8 mouse cellular contexts compared by ENCODE assay signal in genomic region chr5:110230780-110231461, GRCm38 (mm10). TPM values are rescaled to one million over a fixed set of nuclear protein-coding genes. Genes with fewer than 3 reads are reported as not detected.
DNase-seq lines count a peak whose midpoint lies in the region; ATAC-seq lines count a peak whose summit lies in the region.

Ankle2 (plus strand) TSS chr5:110231004.

- no peaks in the 10 kb centered on the region for H3K27me3 ChIP-seq in intestine, embryonic 14.5 days (replicated peaks; ENCODE audit: control insufficient read depth, insufficient read depth, low read length)

- H3K4me2 ChIP-seq in intestine, embryonic 14.5 days (ENCODE audit: low read length), result peak within 1 kb of the TSS; percentile 81

- peak within 1 kb of the TSS; percentile 91 for H3K9ac ChIP-seq in intestine, embryonic 14.5 days (ENCODE audit: low read length)

- intact Hi-C loops in left cerebral cortex, postnatal 14 days (cut with DNase I), result no loop called here

- peak within 1 kb of the TSS; percentile 98 for H3K4me3 ChIP-seq in intestine, embryonic 14.5 days (ENCODE audit: low read depth, low read length)

- ATAC-seq in intestine, embryonic 14.5 days (replicated peaks; ENCODE audit: low FRiP score, low TSS enrichment, low read depth), result peak; percentile 97

- H3K4me1 ChIP-seq in intestine, embryonic 14.5 days (replicated peaks; ENCODE audit: control insufficient read depth, insufficient read depth, low read length), result peaks cover 14% of the 10 kb centered on the region

- H3K27ac ChIP-seq in intestine, embryonic 14.5 days (ENCODE audit: low read depth), result peak within 1 kb of the TSS; percentile 94

- no peaks in the 10 kb centered on the region for H3K9me3 ChIP-seq in intestine, embryonic 14.5 days (ENCODE audit: control insufficient read depth, low read length)

- peaks cover 30% of the 10 kb centered on the region for H3K36me3 ChIP-seq in intestine, embryonic 14.5 days (ENCODE audit: control insufficient read depth, insufficient read depth, low read length)

- WGBS in intestine, embryonic 14.5 days, result under 1% methylated on average over 73 of the region's 81 CpGs

- peak; percentile 94 to 98 for DNase-seq in adrenal gland, adult (ENCODE audit: inconsistent age in 2 of 2, low spot score in 1 of 2)
- peak; percentile 93 for DNase-seq in embryo, embryonic 10.5 days (ENCODE audit: low spot score)
- DNase-seq in gastrocnemius, postnatal 25 days, result peak; percentile 90
- peak; percentile 98 for DNase-seq in intestine, embryonic 14.5 days (ENCODE audit: low spot score)
- peak; percentile 93 for DNase-seq in left cerebral cortex, postnatal 14 days (ENCODE audit: low spot score in 2 of 2)
- DNase-seq in mesoderm, embryonic 11.5 days (ENCODE audit: low read depth, low spot score), result peak; percentile 96
- peak; percentile 83 to 86 for DNase-seq in right cerebral cortex, postnatal 36 days (ENCODE audit: low spot score in 2 of 2)
- DNase-seq in yolk sac, embryonic 10.5 days (ENCODE audit: low spot score), result peak; percentile 91

RNA-seq across cellular contexts. Expression of gene Ankle2, which starts in this region (rescaled TPM):
- 10 to 100 TPM; 24.3 to 24.4 TPM for total RNA-seq in gastrocnemius, postnatal 25 days (2021)
- 30.6 and 32.6 TPM in 2 replicates for polyA plus RNA-seq in intestine, embryonic 14.5 days (2014; fragmentation: Nextera tagmentation; extraction: Ambion mirVana)
- total RNA-seq in left cerebral cortex, postnatal 14 days (2021), result 10 to 100 TPM; 28.7 to 29.5 TPM

Comparison
In these comparisons a context has a peak if more than half of its experiments do, and no peak if none do; other contexts are left out.
1. Peak in every context shown above with its lines: DNase-seq, ATAC-seq, H3K4me3 ChIP-seq and H3K27ac ChIP-seq.